Mouse (Mus musculus) liver, postnatal 0 days (tissue): ENCODE measurements around the gene Mx1. TPM values are rescaled to one million over a fixed set of nuclear protein-coding genes. Genes with fewer than 3 reads are reported as not detected.

Experiments
- ATAC-seq: fragments of 200-750 bp; cut with Nextera tagmentation; 2 replicates; pipeline ENCODE4 v1.8.0; 2017; ENCODE audit warnings: mild to moderate bottlenecking, moderate library complexity
- DNase-seq: peaks from one replicate; pipeline ENCODE4 v3.0.0-alpha.2; 2016
- H3K27ac ChIP-seq: fragments of 300-500 bp; sonication (generic); 2 replicates; pipeline ENCODE4 v1.5.1; 2014; ENCODE audit warnings: antibody characterized with exemption, moderate library complexity, mild to moderate bottlenecking, low read depth
- H3K27me3 ChIP-seq: fragments of 300-500 bp; sonication (generic); 2 replicates; pipeline ENCODE4 v1.6.1; 2014; ENCODE audit warnings: low read length, control low read depth, mixed read lengths; ENCODE audit not compliant: insufficient read depth
- H3K36me3 ChIP-seq: fragments of 300-500 bp; sonication (generic); replicated peaks from 2 replicates; pipeline ENCODE4 v1.6.1; 2014; ENCODE audit warnings: mild to moderate bottlenecking, control low read depth, low read length, moderate library complexity, mixed read lengths; ENCODE audit not compliant: insufficient read depth
- H3K4me1 ChIP-seq: fragments of 300-500 bp; sonication (generic); 2 replicates; pipeline ENCODE4 v1.6.1; 2014; ENCODE audit warnings: antibody characterized with exemption, mild to moderate bottlenecking, control low read depth; ENCODE audit not compliant: insufficient read depth
- H3K4me2 ChIP-seq: fragments of 300-500 bp; sonication (generic); 2 replicates; pipeline ENCODE4 v1.6.1; 2014; ENCODE audit warnings: low read depth, mild to moderate bottlenecking, low read length, moderate library complexity, mixed read lengths
- H3K4me3 ChIP-seq: fragments of 300-500 bp; sonication (generic); 2 replicates; pipeline ENCODE4 v1.5.1; 2014; ENCODE audit warnings: low read depth, low read length
- H3K9ac ChIP-seq: fragments of 300-500 bp; sonication (generic); replicated peaks from 2 replicates; pipeline ENCODE4 v1.6.1; 2014; ENCODE audit warnings: mild to moderate bottlenecking, moderate library complexity
- H3K9me3 ChIP-seq: fragments of 300-500 bp; sonication (generic); 2 replicates; pipeline ENCODE4 v1.6.1; 2016; ENCODE audit warnings: mild to moderate bottlenecking, control low read depth, low read length, mixed read lengths
- CTCF ChIP-seq: sonication (generic); IDR thresholded peaks from 2 replicates; pipeline ENCODE4 v1.5.1; 2016; ENCODE audit warnings: antibody characterized with exemption, low read depth
- EP300 ChIP-seq: IDR thresholded peaks from 2 replicates; pipeline ENCODE4 v1.6.1; 2016; ENCODE audit warnings: antibody characterized with exemption, low read depth, mild to moderate bottlenecking
- WGBS: fragments of 180-500 bp; shearing (Covaris S2); extraction: QIAGEN DNeasy Blood & Tissue Kit; methylation state at CpG from one replicate; pipeline ENCODE4 v1.1.7; 2014; ENCODE audit not compliant: insufficient replicate concordance; 5-methylcytosine and 5-hydroxymethylcytosine counted together
- polyA plus RNA-seq: library from polyadenylated mRNA; unstranded; fragments of >200 nt; fragmentation: Nextera tagmentation; extraction: Ambion mirVana; gene quantifications from 2 replicates; pipeline ENCODE4 v1.2.1, GENCODE M21; 2015

Gene Mx1
- polyA plus RNA-seq, 1 experiment from 2014 or later = 1.0 TPM

GRCm38 (mm10) chr16:97467472-97467871, 4.8 kb upstream of the Mx1 start:
- 53% methylated on average over 3 of the region's 3 CpGs for WGBS
- TF ChIP-seq EP300 (no peak), CTCF (no peak)
- H3K27me3 ChIP-seq = no peaks in the 10 kb centered on the region
- H3K9me3 ChIP-seq = no peaks in the 10 kb centered on the region
- H3K36me3 ChIP-seq = no peaks in the 10 kb centered on the region
- ATAC-seq (no peak), DNase-seq (no peak)
- no peak overlapping the region for H3K27ac ChIP-seq
- no peak overlapping the region for H3K4me3 ChIP-seq
- no peak overlapping the region for H3K4me2 ChIP-seq
- no peak overlapping the region for H3K9ac ChIP-seq
- peaks cover 7% of the 10 kb centered on the region; the same call in 1 of the 2 replicates for H3K4me1 ChIP-seq

GRCm38 (mm10) chr16:97466182-97466957, 3.7 kb upstream of the Mx1 start:
- no peak for DNase-seq

GRCm38 (mm10) chr16:97461271-97461670, 1.4 kb downstream of the Mx1 start:
- H3K4me2 ChIP-seq = peak overlapping the region; percentile 1; the same call in 1 of the 2 replicates
- 44% methylated on average over 2 of the region's 2 CpGs for WGBS
- no peaks in the 10 kb centered on the region for H3K9me3 ChIP-seq
- DNase-seq (no peak), ATAC-seq (no peak)
- H3K9ac ChIP-seq = no peak overlapping the region
- no peak overlapping the region for H3K27ac ChIP-seq
- H3K4me3 ChIP-seq = no peak overlapping the region
- no peaks in the 10 kb centered on the region for H3K36me3 ChIP-seq
- TF ChIP-seq EP300 (no peak), CTCF (no peak)
- H3K27me3 ChIP-seq = no peaks in the 10 kb centered on the region
- H3K4me1 ChIP-seq = peaks cover 7% of the 10 kb centered on the region; the same call in 1 of the 2 replicates

More at GRCm38 (mm10) chr16:97466182-97466957, 3.7 kb upstream of the Mx1 start:
- peaks cover 7% of the 10 kb centered on the region; the same call in 1 of the 2 replicates for H3K4me1 ChIP-seq
- no peak for ATAC-seq
- no peak overlapping the region for H3K4me3 ChIP-seq
- TF ChIP-seq EP300 = no peak
- peak; percentile 76 for TF ChIP-seq CTCF
- H3K9ac ChIP-seq = no peak overlapping the region
- H3K9me3 ChIP-seq = no peaks in the 10 kb centered on the region
- H3K4me2 ChIP-seq = no peak overlapping the region
- no peak overlapping the region for H3K27ac ChIP-seq
- 47% methylated on average over 4 of the region's 4 CpGs for WGBS
- no peaks in the 10 kb centered on the region for H3K27me3 ChIP-seq
- no peaks in the 10 kb centered on the region for H3K36me3 ChIP-seq

- Histone ChIP-seq H3K9ac (no peak overlapping the region), H3K4me1 (peaks cover 7% of the 10 kb centered on the region; the same call in 1 of the 2 replicates), H3K27ac (no peak overlapping the region), H3K4me3 (no peak overlapping the region), H3K9me3 (no peaks in the 10 kb centered on the region), H3K27me3 (no peaks in the 10 kb centered on the region), H3K4me2 (no peak overlapping the region), H3K36me3 (no peaks in the 10 kb centered on the region)
- DNase-seq (no peak), ATAC-seq (no peak)
- WGBS = 39% methylated on average over 1 of the region's 1 CpGs
- TF ChIP-seq CTCF = no peak
- no peak for TF ChIP-seq EP300
Observed at GRCm38 (mm10) chr16:97459831-97460230, 2.9 kb downstream of the Mx1 start.

GRCm38 (mm10) chr16:97447386-97447785, 15.3 kb downstream of the Mx1 start:
- Histone ChIP-seq H3K4me1 (no peaks in the 10 kb centered on the region), H3K9ac (no peak overlapping the region), H3K4me3 (no peak overlapping the region), H3K27ac (no peak overlapping the region), H3K36me3 (no peaks in the 10 kb centered on the region), H3K4me2 (no peak overlapping the region), H3K9me3 (no peaks in the 10 kb centered on the region), H3K27me3 (no peaks in the 10 kb centered on the region)
- no peak for ATAC-seq
- DNase-seq = no peak
- TF ChIP-seq EP300 = no peak

GRCm38 (mm10) chr16:97443670-97444263, 18.9 kb downstream of the Mx1 start:
- no peak overlapping the region for H3K9ac ChIP-seq
- WGBS = 42% methylated on average over 14 of the region's 14 CpGs
- no peak overlapping the region for H3K27ac ChIP-seq
- no peaks in the 10 kb centered on the region for H3K27me3 ChIP-seq
- peak; percentile 56; the same call in 1 of the 2 replicates for ATAC-seq
- H3K4me3 ChIP-seq = no peak overlapping the region
- peak; percentile 28 for DNase-seq
- no peaks in the 10 kb centered on the region for H3K4me1 ChIP-seq
- TF ChIP-seq EP300 (no peak), CTCF (peak; percentile 89)
- H3K36me3 ChIP-seq = no peaks in the 10 kb centered on the region
- H3K4me2 ChIP-seq = no peak overlapping the region
- H3K9me3 ChIP-seq = no peaks in the 10 kb centered on the region
